Mouse (Mus musculus) G1E (cell line): ENCODE results near the gene Dock8.

Experiments
- CTCF ChIP-seq: IDR thresholded peaks from 2 replicates; pipeline ENCODE4 v1.5.1; 2012; ENCODE audit warnings: low read depth, low read length, inconsistent platforms, mixed read lengths
- GATA1 ChIP-seq: IDR thresholded peaks from 2 replicates; pipeline ENCODE4 v1.6.1; 2012; ENCODE audit warnings: borderline replicate concordance, low read length, inconsistent platforms, mixed read lengths
- GATA2 ChIP-seq: IDR thresholded peaks from 2 replicates; pipeline ENCODE4 v1.6.1; 2012; ENCODE audit warnings: low read depth, low read length, inconsistent platforms, borderline replicate concordance
- POLR2AphosphoS5 ChIP-seq: IDR thresholded peaks from 2 replicates; pipeline ENCODE4 v1.6.1; 2012; ENCODE audit warnings: low read depth, low read length, inconsistent platforms; ENCODE audit not compliant: insufficient replicate concordance
- TAL1 ChIP-seq: conservative IDR thresholded peaks from 2 replicates; pipeline ENCODE4 v1.6.1; 2012; ENCODE audit warnings: low read depth, low read length, inconsistent platforms, mixed read lengths

GRCm38 (mm10) chr19:25002032-25002431 is 2.7 kb downstream of the Dock8 start:
- TF ChIP-seq CTCF (no peak), TAL1 (no peak), POLR2AphosphoS5 (no peak), GATA1 (no peak), GATA2 (no peak)
